Mouse (Mus musculus): Measurements from ENCODE around the gene Zdhhc7. TPM values are rescaled to one million over a fixed set of nuclear protein-coding genes. Genes with fewer than 3 reads are reported as not detected.
A peak's percentile ranks its signal among the peaks of the same experiment; 100 is the strongest.

Gene Zdhhc7
- polyA plus RNA-seq, 1 experiment from 2014 or later = 30.1 TPM

GRCm38 (mm10) chr8:120119931-120120330 lies 18.6 kb upstream of the Zdhhc7 start:
- H3K9me3 ChIP-seq (ENCODE audit: control insufficient read depth, low read length) = no peaks in the 10 kb centered on the region
- H3K36me3 ChIP-seq (ENCODE audit: control insufficient read depth, insufficient read depth, low read length) = no peaks in the 10 kb centered on the region
- H3K27me3 ChIP-seq (replicated peaks; ENCODE audit: control insufficient read depth, insufficient read depth, low read length) = peaks cover 33% of the 10 kb centered on the region
- DNase-seq (ENCODE audit: low spot score) (no peak), ATAC-seq (replicated peaks; ENCODE audit: low FRiP score) (no peak)
- H3K27ac ChIP-seq (ENCODE audit: low read depth, low read length) = no peak overlapping the region
- H3K4me3 ChIP-seq (ENCODE audit: low read depth, low read length) = no peak overlapping the region
- H3K9ac ChIP-seq (ENCODE audit: low read depth, low read length) = no peak overlapping the region
- H3K4me1 ChIP-seq (replicated peaks; ENCODE audit: control insufficient read depth, insufficient read depth, low read length) = peaks cover 3% of the 10 kb centered on the region; the same call in 1 of the 2 replicates
- no peak overlapping the region for H3K4me2 ChIP-seq
- WGBS = 62% methylated on average over 6 of the region's 6 CpGs

- H3K36me3 ChIP-seq (ENCODE audit: control insufficient read depth, insufficient read depth, low read length) = no peaks in the 10 kb centered on the region
- no peaks in the 10 kb centered on the region for H3K9me3 ChIP-seq (ENCODE audit: control insufficient read depth, low read length)
- WGBS = 66% methylated on average over 3 of the region's 3 CpGs
- no peak overlapping the region for H3K4me2 ChIP-seq
- no peak overlapping the region for H3K27ac ChIP-seq (ENCODE audit: low read depth, low read length)
- DNase-seq (ENCODE audit: low spot score) = no peak
- no peak overlapping the region for H3K9ac ChIP-seq (ENCODE audit: low read depth, low read length)
- no peak overlapping the region for H3K4me3 ChIP-seq (ENCODE audit: low read depth, low read length)
- peaks cover 38% of the 10 kb centered on the region for H3K27me3 ChIP-seq (replicated peaks; ENCODE audit: control insufficient read depth, insufficient read depth, low read length)
- peaks cover 3% of the 10 kb centered on the region for H3K4me1 ChIP-seq (replicated peaks; ENCODE audit: control insufficient read depth, insufficient read depth, low read length)
- ATAC-seq (replicated peaks; ENCODE audit: low FRiP score) = no peak
These were observed 18.1 kb upstream of the Zdhhc7 start for GRCm38 (mm10) chr8:120119429-120119828.

DNA sequence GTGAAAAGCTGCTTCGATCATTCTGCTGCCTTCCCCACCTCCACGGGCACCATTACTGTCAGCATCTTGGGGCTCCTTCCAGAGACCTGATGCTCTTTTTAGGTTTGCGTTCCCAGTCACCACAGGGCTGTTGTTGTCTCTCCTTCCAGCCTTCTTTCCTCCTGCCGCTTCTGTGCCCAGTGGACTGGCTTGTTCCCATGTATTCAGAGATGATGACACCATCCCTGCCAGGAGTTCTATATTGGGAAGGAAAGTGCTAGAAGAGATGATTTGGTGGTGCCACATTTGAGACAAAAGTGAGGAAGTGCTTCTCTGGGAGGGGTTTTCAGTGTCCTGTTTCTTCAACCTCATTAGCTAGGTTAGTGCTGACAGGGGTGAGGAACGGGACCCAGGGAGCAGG lies 17.6 kb upstream of the Zdhhc7 start:
- Histone ChIP-seq H3K36me3 (ENCODE audit: control insufficient read depth, insufficient read depth, low read length) (no peaks in the 10 kb centered on the region), H3K9ac (ENCODE audit: low read depth, low read length) (no peak overlapping the region), H3K27me3 (replicated peaks; ENCODE audit: control insufficient read depth, insufficient read depth, low read length) (peaks cover 42% of the 10 kb centered on the region), H3K27ac (ENCODE audit: low read depth, low read length) (no peak overlapping the region), H3K4me1 (replicated peaks; ENCODE audit: control insufficient read depth, insufficient read depth, low read length) (peaks cover 7% of the 10 kb centered on the region), H3K4me3 (ENCODE audit: low read depth, low read length) (no peak overlapping the region), H3K9me3 (ENCODE audit: control insufficient read depth, low read length) (no peaks in the 10 kb centered on the region), H3K4me2 (no peak overlapping the region)
- 74% methylated on average over 5 of the region's 5 CpGs for whole genome bisulfite sequencing
- ATAC-seq (replicated peaks; ENCODE audit: low FRiP score) = no peak
- DNase-seq (ENCODE audit: low spot score) = no peak

DNA sequence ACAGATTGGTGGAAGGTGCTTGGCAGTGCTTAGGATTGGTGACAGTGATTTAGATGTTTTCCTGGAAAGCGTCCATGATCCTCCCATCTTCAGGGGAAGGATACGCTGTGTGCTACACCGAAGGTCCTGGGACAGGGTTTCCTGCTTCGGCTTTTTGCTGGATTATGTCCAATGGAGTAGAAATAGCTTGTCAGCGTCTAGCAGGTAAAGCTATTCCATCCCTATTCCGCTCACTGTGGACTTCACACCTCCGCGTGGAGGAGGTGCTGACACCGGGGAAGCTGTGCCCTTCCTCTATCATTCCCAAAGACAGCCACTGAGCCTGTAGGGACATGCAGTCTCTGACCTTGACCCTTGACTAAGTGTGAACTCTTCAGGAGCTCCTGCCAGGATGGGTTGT lies 16.9 kb upstream of the Zdhhc7 start:
- Histone ChIP-seq H3K4me3 (ENCODE audit: low read depth, low read length) (no peak overlapping the region), H3K9me3 (ENCODE audit: control insufficient read depth, low read length) (no peaks in the 10 kb centered on the region), H3K9ac (ENCODE audit: low read depth, low read length) (no peak overlapping the region), H3K27me3 (replicated peaks; ENCODE audit: control insufficient read depth, insufficient read depth, low read length) (peaks cover 42% of the 10 kb centered on the region), H3K4me1 (replicated peaks; ENCODE audit: control insufficient read depth, insufficient read depth, low read length) (peaks cover 9% of the 10 kb centered on the region), H3K27ac (ENCODE audit: low read depth, low read length) (no peak overlapping the region), H3K36me3 (ENCODE audit: control insufficient read depth, insufficient read depth, low read length) (no peaks in the 10 kb centered on the region), H3K4me2 (no peak overlapping the region)
- DNase-seq (ENCODE audit: low spot score) = no peak
- WGBS = 84% methylated on average over 9 of the region's 9 CpGs
- no peak for ATAC-seq (replicated peaks; ENCODE audit: low FRiP score)

DNA sequence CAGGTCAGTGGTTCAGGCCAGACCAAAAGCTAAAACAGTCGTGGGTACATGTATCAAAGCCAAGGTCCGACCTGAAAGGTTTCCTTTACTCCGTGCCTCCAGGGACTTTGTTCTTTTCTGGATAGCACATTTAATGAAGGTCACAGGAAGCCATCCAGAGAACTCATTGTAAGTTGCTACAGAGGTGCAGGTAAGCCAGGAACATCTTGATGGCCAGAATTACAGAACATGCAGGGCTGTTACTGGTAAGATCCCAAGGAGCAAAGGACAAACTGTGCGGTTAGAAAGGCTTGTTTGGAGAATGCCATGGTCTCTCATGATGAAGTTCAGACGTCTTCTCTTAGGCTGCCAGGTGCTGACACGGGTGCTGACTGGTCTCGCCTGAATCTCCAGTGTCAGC lies 15.3 kb upstream of the Zdhhc7 start:
- H3K4me2 ChIP-seq = no peak overlapping the region
- no peak overlapping the region for H3K4me3 ChIP-seq (ENCODE audit: low read depth, low read length)
- peaks cover 42% of the 10 kb centered on the region for H3K27me3 ChIP-seq (replicated peaks; ENCODE audit: control insufficient read depth, insufficient read depth, low read length)
- H3K4me1 ChIP-seq (replicated peaks; ENCODE audit: control insufficient read depth, insufficient read depth, low read length) = peaks cover 19% of the 10 kb centered on the region
- ATAC-seq (replicated peaks; ENCODE audit: low FRiP score) (no peak), DNase-seq (ENCODE audit: low spot score) (no peak)
- no peaks in the 10 kb centered on the region for H3K9me3 ChIP-seq (ENCODE audit: control insufficient read depth, low read length)
- H3K36me3 ChIP-seq (ENCODE audit: control insufficient read depth, insufficient read depth, low read length) = no peaks in the 10 kb centered on the region
- no peak overlapping the region for H3K9ac ChIP-seq (ENCODE audit: low read depth, low read length)
- no peak overlapping the region for H3K27ac ChIP-seq (ENCODE audit: low read depth, low read length)
- 65% methylated on average over 7 of the region's 7 CpGs for WGBS

GRCm38 (mm10) chr8:120114315-120114841 lies 13.1 kb upstream of the Zdhhc7 start:
- Histone ChIP-seq H3K27ac (ENCODE audit: low read depth, low read length) (no peak overlapping the region), H3K4me3 (ENCODE audit: low read depth, low read length) (peak overlapping the region; percentile 70), H3K4me2 (peak overlapping the region; percentile 87), H3K9me3 (ENCODE audit: control insufficient read depth, low read length) (no peaks in the 10 kb centered on the region), H3K27me3 (replicated peaks; ENCODE audit: control insufficient read depth, insufficient read depth, low read length) (peaks cover 42% of the 10 kb centered on the region), H3K9ac (ENCODE audit: low read depth, low read length) (peak overlapping the region; percentile 59), H3K36me3 (ENCODE audit: control insufficient read depth, insufficient read depth, low read length) (no peaks in the 10 kb centered on the region), H3K4me1 (replicated peaks; ENCODE audit: control insufficient read depth, insufficient read depth, low read length) (peaks cover 19% of the 10 kb centered on the region)
- ATAC-seq (replicated peaks; ENCODE audit: low FRiP score) (peak; percentile 12), DNase-seq (ENCODE audit: low spot score) (no peak)
- WGBS = 4% methylated on average over 46 of the region's 46 CpGs

DNA sequence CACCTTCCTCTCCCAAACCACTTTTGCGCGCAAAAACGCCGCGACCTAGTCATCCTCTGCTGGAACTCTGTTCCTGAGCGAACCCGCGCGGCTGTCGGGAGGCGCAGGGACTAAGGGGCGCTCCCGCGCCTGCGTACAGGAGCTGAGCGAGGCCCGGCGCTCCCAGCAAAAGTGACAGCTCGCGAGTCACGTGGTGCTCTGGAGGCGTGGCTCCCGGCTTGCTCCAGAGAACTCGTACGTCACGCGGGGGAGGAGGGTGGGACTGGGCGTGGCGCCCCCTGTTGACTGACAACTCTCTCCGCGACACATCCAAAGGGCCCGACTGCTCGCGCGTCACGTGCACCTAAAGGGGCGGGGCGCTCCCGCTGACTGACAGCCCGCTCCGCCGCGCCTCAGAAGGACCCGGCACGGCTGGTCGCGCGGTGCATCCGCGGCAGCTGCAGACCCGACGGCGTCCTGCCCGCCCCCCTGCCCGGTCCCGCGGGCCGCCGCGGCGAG lies 12.5 kb upstream of the Zdhhc7 start, which contains the start of gene 6430548M08Rik:
TSS of gene 6430548M08Rik (plus strand) at position 395 of the 498 bp plus-strand sequence.
- Histone ChIP-seq H3K27me3 (replicated peaks; ENCODE audit: control insufficient read depth, insufficient read depth, low read length) (peaks cover 42% of the 10 kb centered on the region), H3K36me3 (ENCODE audit: control insufficient read depth, insufficient read depth, low read length) (no peaks in the 10 kb centered on the region), H3K9ac (ENCODE audit: low read depth, low read length) (peak within 1 kb of the TSS; percentile 69), H3K4me3 (ENCODE audit: low read depth, low read length) (peak within 1 kb of the TSS; percentile 70), H3K9me3 (ENCODE audit: control insufficient read depth, low read length) (no peaks in the 10 kb centered on the region), H3K4me2 (peak within 1 kb of the TSS; percentile 87), H3K4me1 (replicated peaks; ENCODE audit: control insufficient read depth, insufficient read depth, low read length) (peaks cover 19% of the 10 kb centered on the region), H3K27ac (ENCODE audit: low read depth, low read length) (peak within 1 kb of the TSS; percentile 35; the same call in 1 of the 2 replicates)
- under 1% methylated on average over 54 of the region's 61 CpGs for WGBS
- peak; percentile 100 for DNase-seq (ENCODE audit: low spot score)
- ATAC-seq (replicated peaks; ENCODE audit: low FRiP score) = peak; percentile 94

DNA sequence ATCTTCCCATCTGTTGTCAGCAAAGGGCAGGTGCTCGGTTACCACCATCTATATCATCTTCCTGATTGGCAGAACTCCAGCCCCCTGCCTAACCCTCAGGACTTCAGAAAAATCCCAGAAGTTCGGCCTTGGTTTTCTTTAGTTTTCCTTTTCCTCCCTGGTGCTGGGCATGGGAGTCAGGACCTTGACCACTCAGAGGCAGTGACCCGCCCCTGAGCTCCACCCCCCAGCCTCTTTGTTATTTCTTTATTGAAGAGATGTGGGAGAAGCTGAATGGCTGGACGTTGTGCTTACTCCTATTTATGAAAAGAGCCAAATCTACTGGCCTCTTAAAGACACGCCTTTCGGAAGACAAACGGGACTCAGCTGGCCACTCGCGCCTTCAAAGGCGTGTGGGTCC lies 12.0 kb upstream of the Zdhhc7 start:
- Histone ChIP-seq H3K9me3 (ENCODE audit: control insufficient read depth, low read length) (no peaks in the 10 kb centered on the region), H3K27me3 (replicated peaks; ENCODE audit: control insufficient read depth, insufficient read depth, low read length) (peaks cover 42% of the 10 kb centered on the region), H3K4me2 (peak overlapping the region; percentile 87), H3K27ac (ENCODE audit: low read depth, low read length) (peak overlapping the region; percentile 35; the same call in 1 of the 2 replicates), H3K36me3 (ENCODE audit: control insufficient read depth, insufficient read depth, low read length) (no peaks in the 10 kb centered on the region), H3K4me1 (replicated peaks; ENCODE audit: control insufficient read depth, insufficient read depth, low read length) (peaks cover 19% of the 10 kb centered on the region), H3K4me3 (ENCODE audit: low read depth, low read length) (peak overlapping the region; percentile 70), H3K9ac (ENCODE audit: low read depth, low read length) (peak overlapping the region; percentile 69)
- DNase-seq (ENCODE audit: low spot score) (no peak), ATAC-seq (replicated peaks; ENCODE audit: low FRiP score) (no peak; the same call in 1 of the 2 replicates)
- WGBS = 8% methylated on average over 10 of the region's 10 CpGs

GRCm38 (mm10) chr8:120112535-120112934 lies 11.3 kb upstream of the Zdhhc7 start:
- ATAC-seq (replicated peaks; ENCODE audit: low FRiP score) (no peak), DNase-seq (ENCODE audit: low spot score) (no peak)
- 45% methylated on average over 5 of the region's 5 CpGs for WGBS
- Histone ChIP-seq H3K27me3 (replicated peaks; ENCODE audit: control insufficient read depth, insufficient read depth, low read length) (peaks cover 35% of the 10 kb centered on the region), H3K9me3 (ENCODE audit: control insufficient read depth, low read length) (no peaks in the 10 kb centered on the region), H3K4me2 (peak overlapping the region; percentile 87), H3K9ac (ENCODE audit: low read depth, low read length) (no peak overlapping the region; the same call in 1 of the 2 replicates), H3K4me3 (ENCODE audit: low read depth, low read length) (no peak overlapping the region), H3K27ac (ENCODE audit: low read depth, low read length) (peak overlapping the region; percentile 2; the same call in 1 of the 2 replicates), H3K36me3 (ENCODE audit: control insufficient read depth, insufficient read depth, low read length) (no peaks in the 10 kb centered on the region), H3K4me1 (replicated peaks; ENCODE audit: control insufficient read depth, insufficient read depth, low read length) (peaks cover 19% of the 10 kb centered on the region)

Measured in liver, embryonic 11.5 days (tissue).